In genomic region chr11:106659598-106660295, GRCm38 (mm10) we compare ENCODE assay signal across 8 mouse cellular contexts. TPM values are rescaled to one million over a fixed set of nuclear protein-coding genes. Genes with fewer than 3 reads are reported as not detected.
DNase-seq lines count a peak whose midpoint lies in the region; ATAC-seq lines count a peak whose summit lies in the region.

No protein-coding gene starts in this region.

- H3K9me3 ChIP-seq in forebrain, embryonic 15.5 days, result no peaks in the 10 kb centered on the region
- no peaks in the 10 kb centered on the region for H3K9me3 ChIP-seq in hindbrain, embryonic 12.5 days (replicated peaks)
- H3K9me3 ChIP-seq in liver, embryonic 11.5 days (ENCODE audit: control insufficient read depth, low read length), result no peaks in the 10 kb centered on the region

- no peak overlapping the region for H3K9ac ChIP-seq in forebrain, embryonic 15.5 days (replicated peaks)
- no peak overlapping the region for H3K9ac ChIP-seq in hindbrain, embryonic 12.5 days
- no peak overlapping the region for H3K9ac ChIP-seq in liver, embryonic 11.5 days (ENCODE audit: low read depth, low read length)

- WGBS in forebrain, embryonic 15.5 days, result 26% methylated on average over 15 of the region's 15 CpGs
- 46% methylated on average over 15 of the region's 15 CpGs for WGBS in hindbrain, embryonic 12.5 days
- 49% methylated on average over 15 of the region's 15 CpGs for WGBS in liver, embryonic 11.5 days

- DNase-seq in ovary, postnatal 14 days (ENCODE audit: low spot score), result peak; percentile 34
- DNase-seq in ovary, postnatal 10 days (ENCODE audit: low spot score), result no peak
- no peak for DNase-seq in liver, embryonic 11.5 days (ENCODE audit: low spot score)
- peak; percentile 60 for DNase-seq in skeletal muscle tissue, adult 2 months (ENCODE audit: low read depth, low spot score)
- DNase-seq in cerebellum, postnatal 4 days (ENCODE audit: low spot score in 2 of 2), result no peak
- no peak for DNase-seq in layer of hippocampus, adult 11-12 months (ENCODE audit: low spot score)

- no peak overlapping the region for H3K4me3 ChIP-seq in forebrain, embryonic 15.5 days
- H3K4me3 ChIP-seq in hindbrain, embryonic 12.5 days, result no peak overlapping the region
- H3K4me3 ChIP-seq in liver, embryonic 11.5 days (ENCODE audit: low read depth, low read length), result no peak overlapping the region

- H3K4me2 ChIP-seq in forebrain, embryonic 15.5 days (replicated peaks), result no peak overlapping the region
- H3K4me2 ChIP-seq in hindbrain, embryonic 12.5 days (replicated peaks), result no peak overlapping the region
- H3K4me2 ChIP-seq in liver, embryonic 11.5 days, result no peak overlapping the region

- H3K4me1 ChIP-seq in forebrain, embryonic 15.5 days, result peaks cover 33% of the 10 kb centered on the region
- H3K4me1 ChIP-seq in hindbrain, embryonic 12.5 days, result peaks cover 35% of the 10 kb centered on the region
- H3K4me1 ChIP-seq in liver, embryonic 11.5 days (replicated peaks; ENCODE audit: control insufficient read depth, insufficient read depth, low read length), result peaks cover 20% of the 10 kb centered on the region

- no peak for ATAC-seq in forebrain, embryonic 15.5 days (replicated peaks)
- no peak for ATAC-seq in hindbrain, embryonic 12.5 days (ENCODE audit: low FRiP score)
- no peak for ATAC-seq in liver, embryonic 11.5 days (replicated peaks; ENCODE audit: low FRiP score)

- peak overlapping the region; percentile 63; the same call in 1 of the 2 replicates for H3K27ac ChIP-seq in forebrain, embryonic 15.5 days (replicated peaks)
- H3K27ac ChIP-seq in hindbrain, embryonic 12.5 days, result peak overlapping the region; percentile 70; the same call in 1 of the 2 replicates
- peak overlapping the region; percentile 63 for H3K27ac ChIP-seq in liver, embryonic 11.5 days (ENCODE audit: low read depth, low read length)

- no peaks in the 10 kb centered on the region for H3K36me3 ChIP-seq in forebrain, embryonic 15.5 days
- H3K36me3 ChIP-seq in hindbrain, embryonic 12.5 days, result no peaks in the 10 kb centered on the region
- H3K36me3 ChIP-seq in liver, embryonic 11.5 days (ENCODE audit: control insufficient read depth, insufficient read depth, low read length), result no peaks in the 10 kb centered on the region

- H3K27me3 ChIP-seq in forebrain, embryonic 15.5 days, result no peaks in the 10 kb centered on the region
- no peaks in the 10 kb centered on the region for H3K27me3 ChIP-seq in hindbrain, embryonic 12.5 days
- no peaks in the 10 kb centered on the region for H3K27me3 ChIP-seq in liver, embryonic 11.5 days (replicated peaks; ENCODE audit: control insufficient read depth, insufficient read depth, low read length)

RNA-seq across cellular contexts. Expression of gene Tex2, which starts 46.5 kb away (rescaled TPM):
- 14.0 and 15.2 TPM in 2 replicates for polyA plus RNA-seq in forebrain, embryonic 15.5 days (2015; fragmentation: Nextera tagmentation; extraction: Ambion mirVana)
- polyA plus RNA-seq in hindbrain, embryonic 12.5 days (2016; fragmentation: Nextera tagmentation; extraction: Ambion mirVana), result 13.3 and 15.5 TPM in 2 replicates
- polyA plus RNA-seq in liver, embryonic 11.5 days (2014; fragmentation: Nextera tagmentation; extraction: Ambion mirVana), result 13.4 and 15.9 TPM in 2 replicates

Comparison
In these comparisons a context has a peak if more than half of its experiments do, and no peak if none do; other contexts are left out.
1. DNase-seq: peak in ovary, postnatal 14 days (single experiment) and skeletal muscle tissue, adult 2 months (single experiment); none in ovary, postnatal 10 days (single experiment), liver, embryonic 11.5 days (single experiment), cerebellum, postnatal 4 days (0 of 2) and layer of hippocampus, adult 11-12 months (single experiment).
2. Peak in every context shown above with its lines, with median percentiles within 50 percentile points of each other: H3K27ac ChIP-seq.